Mouse (Mus musculus) hindbrain, embryonic 12.5 days (tissue): Measurements from ENCODE around the gene Olfr1465. TPM values are rescaled to one million over a fixed set of nuclear protein-coding genes. Genes with fewer than 3 reads are reported as not detected.

Experiments
- ATAC-seq: fragments of 200-750 bp; cut with Nextera tagmentation; 2 replicates; pipeline ENCODE4 v1.8.0; 2017; ENCODE audit warnings: moderate TSS enrichment; ENCODE audit not compliant: low FRiP score
- H3K27ac ChIP-seq: fragments of 300-500 bp; sonication (generic); 2 replicates; pipeline ENCODE4 v1.5.1; 2016; ENCODE audit warnings: mild to moderate bottlenecking
- H3K27me3 ChIP-seq: fragments of 300-500 bp; sonication (generic); 2 replicates; pipeline ENCODE4 v1.6.1; 2016; ENCODE audit warnings: mild to moderate bottlenecking
- H3K36me3 ChIP-seq: fragments of 300-500 bp; sonication (generic); 2 replicates; pipeline ENCODE4 v1.6.1; 2016; ENCODE audit warnings: mild to moderate bottlenecking
- H3K4me1 ChIP-seq: fragments of 300-500 bp; sonication (generic); 2 replicates; pipeline ENCODE4 v1.6.1; 2016
- H3K4me2 ChIP-seq: fragments of 300-500 bp; sonication (generic); replicated peaks from 2 replicates; pipeline ENCODE4 v1.6.1; 2016; ENCODE audit warnings: mild to moderate bottlenecking
- H3K4me3 ChIP-seq: fragments of 300-500 bp; sonication (generic); 2 replicates; pipeline ENCODE4 v1.5.1; 2016; ENCODE audit warnings: mild to moderate bottlenecking
- H3K9ac ChIP-seq: fragments of 300-500 bp; sonication (generic); 2 replicates; pipeline ENCODE4 v1.6.1; 2016; ENCODE audit warnings: mild to moderate bottlenecking, moderate library complexity
- H3K9me3 ChIP-seq: fragments of 300-500 bp; sonication (generic); replicated peaks from 2 replicates; pipeline ENCODE4 v1.6.1; 2016; ENCODE audit warnings: mild to moderate bottlenecking
- WGBS: fragments of 180-500 bp; shearing (Covaris S2); methylation state at CpG from one replicate; pipeline ENCODE4 v1.1.7; 2016; 5-methylcytosine and 5-hydroxymethylcytosine counted together
- polyA plus RNA-seq: library from polyadenylated mRNA; unstranded; fragments of >200 nt; fragmentation: Nextera tagmentation; extraction: Ambion mirVana; gene quantifications from 2 replicates; pipeline ENCODE4 v1.2.1, GENCODE M21; 2016

Gene Olfr1465
- not detected in 2 replicates for polyA plus RNA-seq

DNA sequence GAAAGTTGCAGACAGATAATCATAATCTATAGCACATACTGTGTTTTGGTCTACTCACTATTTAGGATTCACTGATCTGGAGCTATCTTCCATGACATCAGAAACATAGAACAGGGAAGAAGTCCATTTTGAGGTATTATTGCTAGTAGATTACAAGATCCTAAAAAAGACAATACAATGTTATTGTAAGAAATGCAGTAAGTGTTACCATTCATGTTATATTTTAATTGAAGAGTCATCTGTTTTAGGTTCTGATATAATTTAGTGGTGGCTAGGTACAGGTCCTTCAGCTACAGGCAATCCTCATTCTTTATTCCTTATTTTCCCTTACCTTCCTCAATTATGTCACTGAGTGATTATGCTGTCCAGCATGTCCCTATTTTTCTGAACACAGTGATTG lies at the start of gene Olfr1465:
TSS of gene Olfr1465 (minus strand) at position 101 of the 400 bp plus-strand sequence.
- H3K36me3 ChIP-seq, result no peaks in the 10 kb centered on the region
- no peak within 1 kb of the TSS for H3K9ac ChIP-seq
- H3K4me3 ChIP-seq, result no peak within 1 kb of the TSS
- H3K27ac ChIP-seq, result no peak within 1 kb of the TSS
- H3K27me3 ChIP-seq, result no peaks in the 10 kb centered on the region
- no peaks in the 10 kb centered on the region for H3K4me1 ChIP-seq
- no peak for ATAC-seq
- H3K4me2 ChIP-seq, result no peak within 1 kb of the TSS
- no peaks in the 10 kb centered on the region for H3K9me3 ChIP-seq

DNA sequence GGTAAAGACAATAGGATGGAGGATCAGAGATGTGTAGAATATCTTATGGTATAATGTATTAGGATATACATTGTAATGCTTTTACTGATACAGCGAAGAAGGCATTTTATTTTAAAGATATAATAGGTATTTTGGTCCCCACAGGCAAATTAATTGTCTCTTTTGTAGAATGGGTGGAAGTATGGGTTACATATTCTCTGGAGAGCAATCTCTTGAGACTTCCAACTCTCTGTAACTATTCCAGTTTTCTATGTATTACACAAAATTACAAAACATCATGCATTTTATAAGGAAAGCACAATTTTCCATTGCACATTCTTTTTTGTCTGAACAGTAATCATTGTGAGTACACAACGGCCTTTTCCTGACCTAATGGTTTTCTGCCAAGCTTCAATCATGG lies 46.6 kb upstream of the Olfr1465 start, which contains the start of gene Olfr1467:
TSS of gene Olfr1467 (plus strand) at position 301 of the 400 bp plus-strand sequence.
- H3K4me2 ChIP-seq, result no peak within 1 kb of the TSS
- no peaks in the 10 kb centered on the region for H3K36me3 ChIP-seq
- ATAC-seq, result no peak
- no peaks in the 10 kb centered on the region for H3K4me1 ChIP-seq
- peaks cover 13% of the 10 kb centered on the region for H3K9me3 ChIP-seq
- WGBS, result 75% methylated on average over 2 of the region's 2 CpGs
- no peaks in the 10 kb centered on the region for H3K27me3 ChIP-seq
- no peak within 1 kb of the TSS for H3K27ac ChIP-seq
- no peak within 1 kb of the TSS for H3K4me3 ChIP-seq
- no peak within 1 kb of the TSS for H3K9ac ChIP-seq

DNA sequence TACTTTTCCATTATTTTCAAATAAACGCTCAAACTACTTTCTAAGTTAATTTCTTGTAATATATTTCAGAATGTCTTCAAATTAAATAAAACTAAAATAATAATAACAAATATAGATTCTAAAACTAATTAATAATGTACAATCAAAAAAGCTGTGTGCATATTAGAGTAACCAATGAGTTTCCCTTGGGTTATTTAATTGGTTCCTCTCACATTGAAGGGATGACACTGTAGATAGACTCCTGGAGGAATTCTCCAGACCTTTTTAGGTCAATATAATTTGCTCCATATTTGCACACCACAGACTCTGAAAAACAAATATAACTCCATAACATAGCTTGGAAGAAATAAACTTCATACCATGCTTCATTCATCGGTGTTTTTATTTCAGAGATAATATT lies 23.2 kb upstream of the Olfr1465 start, which contains the start of gene Olfr1466:
TSS of gene Olfr1466 (plus strand) at position 301 of the 400 bp plus-strand sequence.
- no peak within 1 kb of the TSS for H3K4me3 ChIP-seq
- H3K9me3 ChIP-seq, result peaks cover 18% of the 10 kb centered on the region
- no peak within 1 kb of the TSS for H3K27ac ChIP-seq
- no peak for ATAC-seq
- 88% methylated on average over 2 of the region's 2 CpGs for WGBS
- H3K9ac ChIP-seq, result no peak within 1 kb of the TSS
- no peaks in the 10 kb centered on the region for H3K27me3 ChIP-seq
- H3K4me1 ChIP-seq, result no peaks in the 10 kb centered on the region
- H3K36me3 ChIP-seq, result no peaks in the 10 kb centered on the region
- no peak within 1 kb of the TSS for H3K4me2 ChIP-seq

Other genes starting within 250 kb of the Olfr1465 start
- not detected in 2 replicates for gene Olfr1457, start 217.7 kb downstream of the Olfr1465 start, polyA plus RNA-seq
- gene Olfr1458, start 208.8 kb downstream of the Olfr1465 start, polyA plus RNA-seq, result not detected in 2 replicates
- gene Olfr1459, start 166.0 kb downstream of the Olfr1465 start, polyA plus RNA-seq, result not detected in 2 replicates
- gene Olfr1461, start 152.5 kb downstream of the Olfr1465 start, polyA plus RNA-seq, result not detected in 2 replicates
- not detected in 2 replicates for gene Olfr1462, start 129.8 kb downstream of the Olfr1465 start, polyA plus RNA-seq
- gene Olfr1463, start 84.2 kb downstream of the Olfr1465 start, polyA plus RNA-seq, result not detected in 2 replicates
- not detected in 2 replicates for gene Olfr1466, start 23.3 kb upstream of the Olfr1465 start, polyA plus RNA-seq
- not detected in 2 replicates for gene Olfr1467, start 46.7 kb upstream of the Olfr1465 start, polyA plus RNA-seq
- gene Olfr1469, start 92.3 kb upstream of the Olfr1465 start, polyA plus RNA-seq, result not detected in 2 replicates
- gene Olfr1471, start 127.9 kb upstream of the Olfr1465 start, polyA plus RNA-seq, result not detected in 2 replicates
- gene Olfr1472, start 140.5 kb upstream of the Olfr1465 start, polyA plus RNA-seq, result not detected in 2 replicates
- gene Olfr1474, start 154.0 kb upstream of the Olfr1465 start, polyA plus RNA-seq, result not detected in 2 replicates
- not detected in 2 replicates for gene Olfr1475, start 164.7 kb upstream of the Olfr1465 start, polyA plus RNA-seq
- gene Olfr1477, start 185.0 kb upstream of the Olfr1465 start, polyA plus RNA-seq, result not detected in 2 replicates
- not detected in 2 replicates for gene Olfr1480, start 212.4 kb upstream of the Olfr1465 start, polyA plus RNA-seq